Mouse (Mus musculus): ENCODE measurements around the gene Med14.

DNA sequence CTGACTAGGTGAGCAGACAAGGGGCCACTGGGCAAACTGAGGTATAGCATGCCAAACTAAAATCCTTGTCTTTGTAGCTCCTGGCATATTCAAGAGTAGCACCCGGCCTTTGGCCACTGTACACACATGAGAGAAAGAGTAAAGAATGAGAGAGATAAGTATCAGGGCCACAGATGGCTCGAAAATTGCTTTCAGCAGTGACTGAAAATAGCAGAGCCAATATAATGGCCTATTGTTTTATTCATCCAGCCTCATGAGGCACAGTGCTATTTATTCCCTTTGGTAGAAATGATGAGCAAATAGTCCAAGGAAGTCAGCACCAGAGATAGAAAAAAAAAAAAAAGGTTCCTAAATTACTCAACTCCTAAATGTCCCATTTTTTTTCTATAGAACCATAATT is 116.9 kb downstream of the Med14 start:
- no peak for TF ChIP-seq EP300 (IDR thresholded peaks at IDR 0.05; ENCODE audit: low read depth)
- no peak for TF ChIP-seq CTCF (IDR thresholded peaks at IDR 0.05; ENCODE audit: low read depth)

Measured in heart, postnatal 0 days (tissue).